Mouse (Mus musculus): ENCODE measurements at regions not wholly inside any gene's neighbourhood (a gene's known extent, or its start where the extent isn't known, plus 50 kb on each side); places are given as distances from the start of the nearest gene placed in this dataset.
A peak's percentile ranks its signal among the peaks of the same experiment; 100 is the strongest.

DNA sequence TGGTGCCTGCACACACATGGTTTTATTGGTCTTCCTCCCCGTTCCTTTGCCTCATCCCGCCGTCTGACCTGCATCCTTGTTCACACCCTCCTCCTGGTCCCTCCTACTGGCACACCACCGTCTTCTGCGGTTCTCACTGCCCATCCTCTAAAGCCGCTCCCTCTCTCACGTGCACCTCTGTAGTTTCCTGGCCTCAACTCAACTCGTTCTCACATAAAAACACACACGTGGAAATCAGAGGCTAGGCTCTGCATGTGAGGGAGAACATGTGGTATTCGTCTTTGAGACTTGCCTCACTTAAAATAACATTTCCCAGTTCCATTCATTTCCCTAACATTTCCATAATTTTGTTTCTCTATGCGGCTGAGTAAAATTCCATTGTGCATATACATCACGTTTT is 69.5 kb downstream of the Aldh8a1 start:
- no peak for DNase-seq (ENCODE audit: low read depth)

DNA sequence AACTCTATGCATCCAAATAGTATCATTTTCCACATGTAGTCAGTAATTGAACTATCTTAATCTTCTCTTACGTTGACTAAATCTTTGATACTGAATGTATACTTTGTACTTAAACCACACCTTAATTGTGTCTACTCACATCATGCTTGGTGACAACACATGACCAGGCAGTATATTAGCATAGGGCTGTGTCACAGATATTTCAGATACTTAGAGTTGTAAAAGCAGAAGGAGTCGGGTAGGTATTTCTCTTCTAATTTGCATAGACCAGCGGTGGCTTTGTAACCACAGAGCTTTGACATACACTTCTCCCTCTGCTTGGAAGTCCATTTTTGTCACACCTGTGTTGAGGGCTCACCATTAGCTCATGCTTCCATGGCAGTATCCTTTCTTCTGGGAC is 71.0 kb downstream of the Aldh8a1 start:
- DNase-seq (ENCODE audit: low read depth), result no peak

DNA sequence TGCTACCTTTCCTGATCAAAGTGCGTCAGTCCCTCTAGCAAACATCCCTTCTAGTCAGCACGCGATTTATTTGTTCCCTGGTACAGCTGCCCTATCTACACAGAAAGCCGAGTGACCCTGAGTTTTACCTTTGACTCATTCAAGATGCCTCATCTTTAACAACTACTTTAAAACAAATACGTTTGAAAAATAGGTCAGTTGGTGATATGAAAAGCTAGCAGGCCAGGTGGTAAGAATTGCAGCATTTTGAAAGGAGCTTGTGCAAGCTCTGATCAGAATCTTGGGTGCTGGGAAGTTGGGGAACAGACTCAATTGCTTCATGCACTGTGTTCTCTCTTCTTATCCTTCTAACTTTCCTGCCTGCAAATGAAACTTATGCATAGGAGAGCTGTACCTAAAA is 71.9 kb downstream of the Aldh8a1 start:
- no peak for DNase-seq (ENCODE audit: low read depth)

DNA sequence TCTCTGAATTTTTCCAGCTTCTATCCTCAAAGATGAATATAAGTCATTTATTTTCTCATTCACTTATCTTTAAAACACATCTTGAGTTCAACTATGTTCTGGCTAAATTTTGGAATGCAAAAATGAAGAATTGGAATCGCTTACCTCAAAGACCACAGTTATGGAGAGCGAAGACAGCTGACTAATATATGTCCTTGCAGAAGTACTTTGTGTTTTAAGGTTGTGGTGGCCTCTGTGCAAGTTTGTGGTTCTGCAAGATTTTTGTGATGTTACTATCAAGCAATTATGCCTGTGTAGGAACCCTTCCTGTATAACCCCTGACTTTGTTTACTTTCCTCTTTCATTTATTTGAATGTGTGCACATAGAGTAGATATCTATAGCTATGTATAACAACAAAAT is 75.5 kb downstream of the Aldh8a1 start:
- no peak for DNase-seq (ENCODE audit: low read depth)

DNA sequence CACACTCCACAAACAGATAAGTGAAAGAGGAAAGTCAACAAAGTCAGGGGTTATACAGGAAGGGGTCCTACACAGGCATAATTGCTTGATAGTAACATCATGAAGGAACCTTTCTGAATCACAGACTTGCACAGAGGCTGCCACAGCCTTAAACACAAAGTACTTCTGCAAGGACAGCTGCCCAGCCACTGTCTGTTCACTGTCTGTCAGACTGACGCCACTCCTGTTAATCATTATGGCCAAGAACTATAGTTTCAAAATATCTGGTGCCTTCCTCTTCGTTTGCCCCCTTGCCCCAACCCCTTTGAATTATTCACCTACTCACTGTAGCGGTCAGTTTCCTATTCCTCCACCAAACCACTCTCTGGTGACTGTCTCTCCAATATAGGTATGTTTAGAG is 76.4 kb downstream of the Aldh8a1 start:
- no peak for DNase-seq (ENCODE audit: low read depth)

DNA sequence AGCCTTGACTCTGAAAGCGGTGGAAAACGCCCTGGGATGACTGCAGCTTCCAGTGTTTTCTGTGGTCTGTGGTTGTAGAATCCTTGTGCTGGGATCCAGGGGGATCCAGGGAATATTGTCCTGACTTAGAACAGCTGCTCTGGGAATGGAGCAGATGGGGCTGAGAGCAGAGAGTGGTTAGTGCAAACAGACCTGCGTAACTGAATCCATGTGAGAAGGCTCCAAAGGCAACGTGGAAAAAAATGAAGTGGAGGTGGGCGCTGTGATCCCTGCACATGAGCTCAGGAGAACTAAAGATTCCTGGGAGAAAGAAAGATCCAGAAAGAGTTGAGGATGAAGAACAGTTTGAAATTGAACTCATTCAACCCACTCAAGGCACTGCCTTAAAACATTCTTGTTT is 77.1 kb downstream of the Aldh8a1 start:
- DNase-seq (ENCODE audit: low read depth), result no peak

DNA sequence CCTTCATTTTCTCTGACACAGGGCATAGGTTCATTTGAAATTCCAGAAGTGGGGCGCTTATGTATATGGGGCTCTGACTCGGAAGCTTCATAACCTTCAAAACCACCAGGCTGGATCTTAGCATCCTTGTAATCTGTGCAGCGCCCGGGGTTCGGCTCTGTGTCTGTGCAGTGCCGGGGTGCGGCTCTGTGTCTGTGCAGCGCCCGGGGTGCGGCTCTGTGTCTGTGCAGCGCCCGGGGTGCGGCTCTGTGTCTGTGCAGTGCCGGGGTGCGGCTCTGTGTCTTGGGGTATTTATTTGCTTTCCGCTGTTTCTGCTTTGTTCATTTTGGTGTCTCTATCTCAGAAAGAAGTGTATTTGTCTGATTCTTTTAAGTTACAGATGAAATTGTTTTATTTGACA is 77.7 kb downstream of the Aldh8a1 start:
- no peak for DNase-seq (ENCODE audit: low read depth)

DNA sequence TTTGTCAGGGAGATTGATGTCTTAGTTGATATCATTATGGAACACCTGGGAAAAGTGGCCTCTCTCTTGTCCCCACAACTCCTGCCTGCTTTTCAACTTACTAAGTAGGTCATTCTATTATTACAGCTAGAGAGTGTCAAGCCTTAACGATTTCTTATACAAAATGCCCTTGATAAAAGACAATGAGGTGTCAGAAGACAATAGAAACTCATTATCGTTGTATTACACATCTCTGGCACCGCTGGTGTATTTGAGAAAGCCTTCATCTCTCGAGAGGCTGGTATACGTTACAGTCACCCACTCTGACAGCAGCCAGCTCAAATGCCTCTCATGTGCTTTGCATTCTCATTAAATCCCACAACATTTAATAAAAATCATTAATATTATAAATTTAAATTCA is 78.8 kb downstream of the Aldh8a1 start:
- DNase-seq (ENCODE audit: low read depth), result no peak

DNA sequence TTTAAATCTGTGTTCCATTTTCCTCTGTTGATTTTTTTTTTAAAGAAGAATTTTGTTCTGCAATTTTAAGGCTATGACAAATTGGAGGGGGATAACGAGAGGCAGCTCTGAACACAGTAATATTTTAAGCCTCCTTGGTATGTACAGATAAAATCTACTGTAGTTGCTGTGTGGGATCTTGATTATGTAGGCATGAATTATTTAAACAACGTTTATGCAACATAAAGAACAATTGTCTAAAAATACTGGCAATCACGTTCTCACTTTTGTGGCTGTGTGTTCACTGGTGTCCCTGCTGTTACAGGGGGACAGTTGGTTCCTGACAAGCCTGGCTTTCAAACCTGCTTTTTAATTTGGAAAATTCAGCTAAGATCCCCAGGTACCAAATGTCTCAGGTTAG is 79.3 kb downstream of the Aldh8a1 start:
- DNase-seq (ENCODE audit: low read depth), result no peak

DNA sequence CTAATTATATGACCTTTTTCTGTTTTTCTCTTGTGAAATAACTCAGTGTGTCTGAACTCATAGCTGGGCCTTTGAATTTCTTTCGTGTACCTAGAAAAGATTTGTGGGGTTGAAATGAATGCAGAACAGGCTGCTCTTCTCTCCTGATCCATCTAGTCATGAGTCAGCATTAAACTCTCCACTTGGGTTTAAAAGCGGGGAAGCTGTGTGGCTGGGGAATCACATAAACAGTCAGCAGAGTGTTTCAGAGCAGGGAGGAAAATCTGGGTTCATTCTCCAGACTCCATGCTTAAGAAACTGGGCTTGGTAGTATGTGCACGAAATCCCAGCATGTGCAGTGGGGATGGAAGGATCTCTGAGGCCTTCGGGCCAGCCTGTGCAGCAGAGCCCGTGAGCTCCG is 79.9 kb downstream of the Aldh8a1 start:
- DNase-seq (ENCODE audit: low read depth), result no peak

DNA sequence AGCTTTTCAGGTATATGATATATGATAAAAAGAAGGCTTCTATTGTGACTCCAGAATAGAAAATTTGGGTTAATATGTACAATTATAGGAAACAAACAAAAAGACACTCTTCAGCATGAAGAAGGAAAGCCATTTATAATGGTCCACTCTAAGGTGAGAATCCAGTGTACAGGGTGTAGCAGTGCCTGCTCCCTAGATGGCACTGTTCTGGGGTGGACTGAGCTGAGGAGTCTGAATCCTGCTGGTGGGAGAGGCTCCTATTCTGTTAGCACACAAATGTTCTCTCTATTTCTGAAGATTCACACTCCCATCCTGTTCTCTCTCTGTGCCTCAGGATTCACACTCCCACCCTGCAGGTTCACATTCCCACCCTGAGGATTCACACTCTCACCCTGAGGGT is 81.5 kb downstream of the Aldh8a1 start:
- no peak for DNase-seq (ENCODE audit: low read depth)

DNA sequence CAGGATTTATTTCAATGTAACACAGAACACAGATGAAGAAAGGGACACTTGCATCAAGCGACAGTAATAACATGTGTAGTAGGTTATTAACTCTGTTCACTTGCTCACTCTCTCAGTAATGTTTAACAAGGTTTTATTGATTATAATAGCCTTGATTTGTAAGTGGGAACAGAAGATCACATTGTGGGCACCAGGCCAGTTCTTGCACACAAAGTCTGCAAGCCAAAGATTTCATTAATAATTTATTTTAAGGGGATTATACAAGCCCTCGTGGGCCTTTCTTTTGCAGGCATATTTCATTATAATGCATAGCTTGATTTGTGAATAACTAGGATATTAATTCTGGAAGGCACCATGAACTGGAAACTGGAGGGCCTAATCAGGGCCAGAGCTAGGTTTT is 83.0 kb downstream of the Aldh8a1 start:
- no peak for DNase-seq (ENCODE audit: low read depth)

DNA sequence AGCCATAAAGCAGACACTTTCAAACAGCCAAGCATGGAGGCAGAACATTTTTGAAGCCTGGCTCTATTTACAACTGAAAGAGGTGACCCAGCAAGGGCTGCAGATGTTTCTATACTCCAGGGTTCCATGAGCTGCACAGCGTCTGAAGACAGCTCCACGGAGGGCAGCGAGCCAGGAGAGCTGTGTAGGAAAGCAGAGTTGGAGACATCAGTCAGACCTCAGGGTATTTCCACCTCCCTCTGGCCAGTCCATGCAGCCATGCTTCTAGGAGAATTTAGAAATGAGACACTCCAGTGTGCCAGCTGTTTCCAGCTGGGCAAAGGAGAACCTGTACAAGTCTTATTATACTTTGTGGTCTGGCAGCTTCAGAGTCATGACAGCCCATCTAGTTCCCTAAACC is 85.8 kb downstream of the Aldh8a1 start:
- DNase-seq (ENCODE audit: low read depth), result peak; percentile 25

DNA sequence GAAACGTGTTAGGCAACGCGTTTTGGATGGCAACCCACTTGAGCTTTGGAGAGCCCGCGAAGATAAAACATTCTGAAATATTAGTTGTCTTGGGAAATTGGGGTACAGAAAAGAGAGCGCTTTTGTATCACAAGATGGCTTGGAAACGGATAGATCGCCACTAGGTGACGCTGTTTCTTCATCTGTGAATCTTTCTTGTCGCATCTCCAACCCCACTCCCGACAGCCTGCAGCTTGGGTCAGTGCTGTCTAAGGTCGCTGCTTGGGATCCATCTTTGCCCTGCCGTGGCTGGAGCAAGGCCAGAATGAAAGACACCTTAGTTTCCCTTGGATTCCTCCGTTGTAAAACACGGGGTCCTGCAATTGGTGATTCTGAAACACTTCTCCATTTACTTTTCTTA is 88.3 kb downstream of the Aldh8a1 start:
- DNase-seq (ENCODE audit: low read depth), result peak; percentile 64

DNA sequence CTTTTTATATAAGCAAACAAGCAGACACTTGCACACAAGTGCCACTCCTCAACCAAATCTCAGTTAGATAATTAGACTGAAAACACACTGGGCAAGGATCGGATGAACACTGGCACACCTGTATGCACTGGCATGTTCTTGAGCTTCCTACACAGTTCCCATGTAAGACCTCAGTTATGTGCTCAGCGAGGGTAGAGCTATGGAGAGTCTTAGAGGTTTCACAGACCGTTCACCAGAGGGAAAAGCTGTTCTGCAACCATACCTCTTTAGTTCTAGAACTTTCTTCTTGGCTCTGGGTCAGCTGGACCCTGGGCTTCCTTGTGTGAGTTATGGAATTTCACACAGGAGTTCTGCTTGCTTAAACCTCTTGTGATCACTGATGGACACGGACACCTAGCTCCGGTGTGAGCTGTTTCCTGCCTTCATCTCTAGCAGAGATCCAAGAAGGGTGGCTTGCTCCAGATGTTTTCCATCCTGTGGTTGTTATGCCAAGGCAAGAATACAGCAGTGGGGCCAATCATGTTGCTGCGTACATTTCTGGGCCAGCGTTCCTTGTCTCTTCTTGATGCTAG is 88.8 kb downstream of the Aldh8a1 start:
- DNase-seq (ENCODE audit: low read depth), result no peak

DNA sequence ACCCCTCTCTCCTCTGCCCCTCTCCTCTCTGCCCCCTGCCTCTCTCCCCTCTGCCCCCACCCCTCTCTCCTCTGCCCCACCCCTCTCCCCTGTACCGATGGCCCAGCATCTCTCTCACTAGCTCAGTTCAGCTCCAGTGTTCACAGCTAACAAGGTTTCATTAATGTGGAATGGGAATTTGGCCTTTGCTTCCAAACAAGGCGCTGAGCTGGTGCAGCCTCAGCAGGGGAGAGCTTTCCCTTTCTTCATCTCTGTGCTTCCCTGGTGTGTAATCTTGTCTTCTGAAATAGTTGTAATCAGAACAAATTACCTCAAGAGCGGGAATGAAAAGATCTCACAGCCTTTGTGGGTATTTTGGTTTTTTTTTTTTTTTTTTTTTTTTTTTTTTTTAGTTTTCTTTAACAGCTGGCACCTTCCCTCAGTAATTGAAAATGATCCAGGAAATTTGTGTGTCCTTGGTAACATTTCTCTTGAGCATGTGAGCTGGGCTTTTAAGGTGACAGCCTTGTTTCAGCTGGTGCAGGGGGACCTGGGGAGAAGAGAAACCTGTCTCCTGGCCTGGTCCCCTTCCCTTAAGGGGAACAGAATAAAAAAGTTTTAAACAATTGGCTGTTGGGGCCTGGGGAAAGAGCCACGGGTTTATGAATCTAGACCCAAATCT is 90.5 kb downstream of the Aldh8a1 start:
- DNase-seq (ENCODE audit: low read depth), result no peak

DNA sequence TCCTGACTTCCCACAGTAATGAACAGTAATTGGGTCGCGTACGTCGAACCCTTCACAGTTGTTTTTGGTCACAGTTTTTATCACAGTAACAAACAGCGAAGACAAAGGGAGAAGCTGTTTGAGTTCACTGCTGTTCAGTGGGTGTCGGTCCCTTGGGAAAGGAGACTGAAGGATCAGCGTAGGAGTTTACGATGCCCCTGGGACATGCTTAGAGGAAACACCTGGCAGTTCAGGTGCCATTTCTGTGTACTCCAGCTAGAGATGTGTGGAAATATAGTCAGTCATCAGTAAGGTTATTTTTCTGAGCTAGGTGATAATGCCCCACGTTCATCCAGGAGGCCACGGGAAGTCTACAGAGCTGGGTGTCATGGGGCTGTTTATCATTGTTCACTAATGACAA is 91.3 kb downstream of the Aldh8a1 start:
- no peak for DNase-seq (ENCODE audit: low read depth)

DNA sequence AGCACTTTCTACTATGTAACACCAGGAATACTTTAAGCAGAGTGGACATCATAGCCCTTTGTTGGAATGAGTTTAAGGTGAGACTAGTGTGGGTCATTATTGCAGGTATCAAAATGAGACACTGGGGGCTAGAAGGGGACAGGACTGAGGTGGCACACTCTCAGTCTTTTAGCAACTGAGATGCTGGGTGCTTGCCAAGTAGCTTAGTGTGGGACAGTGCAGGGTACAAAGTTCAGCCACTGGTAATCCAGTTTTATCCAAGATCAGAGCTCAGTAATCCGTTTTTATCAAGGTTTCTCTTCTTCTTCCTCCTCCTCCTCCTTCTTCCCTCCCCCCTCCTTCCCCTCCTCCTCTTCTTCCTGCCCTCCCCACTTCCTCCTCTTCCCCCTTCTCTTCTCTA is 92.9 kb downstream of the Aldh8a1 start:
- DNase-seq (ENCODE audit: low read depth), result no peak

DNA sequence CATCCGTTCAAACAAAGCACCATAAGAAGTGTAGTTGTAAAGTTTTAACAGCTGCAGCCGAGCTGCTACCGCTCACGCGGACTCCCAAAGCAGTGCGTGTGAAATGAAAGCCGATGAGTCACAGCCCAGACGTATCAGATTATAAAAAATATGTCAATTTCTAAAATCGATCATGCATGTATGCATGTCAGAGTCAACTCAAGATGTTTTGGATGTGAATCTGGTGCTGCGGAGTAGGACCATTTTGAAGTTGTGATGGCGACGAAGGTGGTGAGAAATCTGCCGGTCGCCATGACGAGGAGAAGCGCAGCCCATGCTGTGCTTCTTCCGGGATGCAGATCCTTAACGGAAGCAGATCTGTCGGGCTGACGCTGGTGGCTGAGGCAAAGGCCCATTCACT is 93.5 kb downstream of the Aldh8a1 start:
- DNase-seq (ENCODE audit: low read depth), result no peak

DNA sequence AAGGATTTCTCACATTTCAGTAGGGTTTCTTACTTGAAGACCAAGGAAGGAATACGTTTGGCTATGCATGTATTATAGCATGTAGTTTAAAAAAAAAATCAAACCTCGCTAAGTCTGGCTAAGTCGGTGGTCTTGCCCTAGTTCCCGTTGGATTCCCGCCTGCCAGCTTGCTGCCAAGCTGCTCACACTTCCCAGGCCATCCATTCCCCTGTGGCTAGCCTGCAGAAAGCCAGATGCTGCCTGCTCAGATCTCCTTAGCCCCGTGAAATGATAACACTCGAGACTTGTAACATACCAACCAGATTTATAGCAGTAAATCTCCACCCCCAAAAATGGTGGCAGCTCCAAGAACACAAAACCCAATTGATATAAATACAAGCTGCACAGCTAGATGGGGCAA is 97.2 kb downstream of the Aldh8a1 start:
- DNase-seq (ENCODE audit: low read depth), result no peak

DNA sequence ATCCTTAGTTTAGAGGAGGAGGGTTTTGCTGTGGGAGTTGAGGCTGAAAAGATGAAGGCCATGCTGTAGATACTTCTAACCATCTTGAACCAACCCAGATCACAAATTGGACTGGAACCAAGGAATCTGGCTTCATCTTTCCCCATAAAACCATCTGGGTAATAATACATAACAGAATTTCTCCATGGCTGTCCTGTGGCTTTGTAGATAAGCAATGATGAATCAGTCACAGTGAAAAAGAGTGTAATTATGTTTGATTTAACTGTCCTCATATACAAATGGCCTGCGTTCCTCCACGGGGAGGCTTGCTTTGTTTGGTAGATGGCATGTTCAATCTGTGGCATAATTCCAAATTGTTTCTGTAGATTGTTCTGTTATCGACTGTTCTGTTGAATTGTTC is 100.9 kb downstream of the Aldh8a1 start:
- no peak for DNase-seq (ENCODE audit: low read depth)

DNA sequence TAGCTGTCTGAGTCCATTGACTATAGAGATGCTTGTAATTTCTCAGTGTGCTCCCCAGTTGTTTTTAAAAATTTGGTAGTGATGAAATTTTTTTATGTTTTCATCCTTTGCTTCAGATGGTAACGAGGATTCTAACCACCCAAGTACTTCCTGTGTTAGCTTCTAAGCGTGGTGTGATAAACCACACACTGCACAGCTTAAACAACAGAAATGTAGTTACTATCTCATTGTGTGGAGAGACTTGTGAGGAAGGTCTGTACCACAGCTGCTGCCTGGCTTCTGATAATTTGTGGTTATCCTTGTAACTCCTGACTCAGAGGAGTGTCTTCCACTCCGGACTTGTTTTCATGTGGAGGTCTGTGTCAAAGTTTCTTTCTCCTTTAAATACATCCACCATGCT is 102.3 kb downstream of the Aldh8a1 start:
- no peak for DNase-seq (ENCODE audit: low read depth)

DNA sequence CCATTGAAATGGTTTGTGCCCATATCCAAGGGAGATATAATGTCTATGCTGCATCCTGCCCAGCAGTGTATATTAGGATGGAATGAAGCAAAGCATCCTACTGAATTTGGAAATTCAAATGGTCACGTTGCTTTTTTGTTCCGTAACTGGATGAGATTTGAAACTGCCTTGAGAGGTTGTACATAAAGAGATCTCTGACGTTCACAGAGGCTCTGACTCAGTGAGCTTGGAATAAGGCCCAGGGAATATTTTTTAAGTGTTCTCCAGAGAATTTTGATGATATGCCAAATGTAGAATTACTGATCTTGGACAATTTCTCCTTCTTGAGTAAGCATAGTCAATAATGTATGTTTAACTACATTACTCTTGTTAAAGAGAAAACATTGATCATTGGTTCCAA is 104.2 kb downstream of the Aldh8a1 start:
- peak; percentile 20 for DNase-seq (ENCODE audit: low read depth)

DNA sequence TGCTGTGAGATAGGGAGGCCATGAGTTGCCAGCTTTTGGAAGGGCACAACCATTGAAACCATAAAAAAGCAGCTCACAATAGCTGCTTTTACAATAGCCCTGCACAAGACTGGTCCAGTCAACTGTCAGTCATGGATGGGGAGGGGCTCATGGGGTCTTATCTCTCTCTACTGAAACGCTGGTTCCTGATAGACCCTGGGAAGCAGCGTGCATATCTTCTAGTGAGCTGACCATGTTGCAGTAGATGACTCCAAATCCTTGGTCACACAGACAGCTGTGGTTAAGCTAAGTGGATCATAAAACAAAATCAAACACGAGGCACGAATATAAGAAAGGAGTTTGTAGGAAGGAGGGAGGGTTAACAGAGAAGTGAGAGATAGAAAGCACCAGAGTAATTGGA is 105.0 kb downstream of the Aldh8a1 start:
- no peak for DNase-seq (ENCODE audit: low read depth)

DNA sequence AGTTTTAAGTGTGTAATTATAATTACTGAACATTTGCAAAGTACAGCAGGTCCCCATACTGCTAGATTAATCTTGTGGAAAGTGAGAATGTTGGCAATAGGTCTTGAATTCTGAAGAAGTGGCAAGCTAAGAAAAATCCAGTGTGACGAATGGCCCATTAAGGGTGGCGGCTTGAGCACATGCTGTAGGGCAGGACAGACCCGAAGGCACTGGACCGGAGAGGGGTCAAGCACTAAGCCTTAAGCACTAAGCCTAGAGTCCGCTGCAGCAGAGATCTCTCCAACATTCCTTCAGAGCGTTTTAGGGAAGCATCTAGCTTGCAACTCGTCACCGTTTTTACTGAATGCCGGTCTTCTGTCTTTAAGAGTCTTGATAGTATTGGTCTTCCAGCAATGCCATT is 105.6 kb downstream of the Aldh8a1 start:
- DNase-seq (ENCODE audit: low read depth), result no peak
